Mouse (Mus musculus) embryonic facial prominence, embryonic 12.5 days (tissue): ENCODE results near the gene Krtap22-2. TPM values are rescaled to one million over a fixed set of nuclear protein-coding genes. Genes with fewer than 3 reads are reported as not detected.
"Not testable (repeated sequence)": the region's sequence is repeated elsewhere in the genome, so short reads cannot be mapped to it uniquely, and the experiment has no call there.

Experiments
- ATAC-seq: fragments of 200-750 bp; cut with Nextera tagmentation; 2 replicates; pipeline ENCODE4 v1.8.0; 2017; ENCODE audit not compliant: insufficient number of reproducible peaks, insufficient read depth, low FRiP score, low TSS enrichment
- H3K27ac ChIP-seq: fragments of 300-500 bp; sonication (generic); 2 replicates; pipeline ENCODE4 v1.5.1; 2016; ENCODE audit warnings: mild to moderate bottlenecking
- H3K27me3 ChIP-seq: fragments of 300-500 bp; sonication (generic); 2 replicates; pipeline ENCODE4 v1.6.1; 2016; ENCODE audit warnings: mild to moderate bottlenecking, moderate library complexity
- H3K36me3 ChIP-seq: fragments of 300-500 bp; sonication (generic); 2 replicates; pipeline ENCODE4 v1.6.1; 2016; ENCODE audit warnings: mild to moderate bottlenecking
- H3K4me1 ChIP-seq: fragments of 300-500 bp; sonication (generic); 2 replicates; pipeline ENCODE4 v1.6.1; 2016
- H3K4me2 ChIP-seq: fragments of 300-500 bp; sonication (generic); replicated peaks from 2 replicates; pipeline ENCODE4 v1.6.1; 2016; ENCODE audit warnings: mild to moderate bottlenecking, moderate library complexity
- H3K4me3 ChIP-seq: fragments of 300-500 bp; sonication (generic); 2 replicates; pipeline ENCODE4 v1.5.1; 2016; ENCODE audit warnings: mild to moderate bottlenecking
- H3K9ac ChIP-seq: fragments of 300-500 bp; sonication (generic); 2 replicates; pipeline ENCODE4 v1.6.1; 2016; ENCODE audit warnings: mild to moderate bottlenecking, moderate library complexity
- H3K9me3 ChIP-seq: fragments of 300-500 bp; sonication (generic); 2 replicates; pipeline ENCODE4 v1.6.1; 2016; ENCODE audit warnings: mild to moderate bottlenecking, moderate library complexity
- WGBS: fragments of 180-500 bp; shearing (Covaris S2); methylation state at CpG from one replicate; pipeline ENCODE4 v1.1.7; 2016; 5-methylcytosine and 5-hydroxymethylcytosine counted together
- polyA plus RNA-seq: library from polyadenylated mRNA; unstranded; fragments of >200 nt; fragmentation: Nextera tagmentation; extraction: Ambion mirVana; gene quantifications from 2 replicates; pipeline ENCODE4 v1.2.1, GENCODE M21; 2016

The Krtap22-2 gene
- not detected in 2 replicates for polyA plus RNA-seq

GRCm38 (mm10) chr16:89010659-89011058, at the start of gene Krtap22-2:
Krtap22-2 (minus strand) TSS chr16:89010759.
- 81% methylated on average over 5 of the region's 5 CpGs for WGBS
- no peak for ATAC-seq
- H3K4me3 ChIP-seq: no peak within 1 kb of the TSS

GRCm38 (mm10) chr16:89047783-89048182, 37.2 kb upstream of the Krtap22-2 start, which contains the start of gene Krtap6-5:
Krtap6-5 (minus strand) TSS chr16:89047883.
- ATAC-seq: no peak

More at GRCm38 (mm10) chr16:89010659-89011058, at the start of gene Krtap22-2:
- Histone ChIP-seq H3K27me3 (no peaks in the 10 kb centered on the region), H3K9ac (no peak within 1 kb of the TSS), H3K36me3 (no peaks in the 10 kb centered on the region), H3K27ac (no peak within 1 kb of the TSS), H3K9me3 (no peaks in the 10 kb centered on the region), H3K4me2 (no peak within 1 kb of the TSS), H3K4me1 (no peaks in the 10 kb centered on the region)

DNA sequence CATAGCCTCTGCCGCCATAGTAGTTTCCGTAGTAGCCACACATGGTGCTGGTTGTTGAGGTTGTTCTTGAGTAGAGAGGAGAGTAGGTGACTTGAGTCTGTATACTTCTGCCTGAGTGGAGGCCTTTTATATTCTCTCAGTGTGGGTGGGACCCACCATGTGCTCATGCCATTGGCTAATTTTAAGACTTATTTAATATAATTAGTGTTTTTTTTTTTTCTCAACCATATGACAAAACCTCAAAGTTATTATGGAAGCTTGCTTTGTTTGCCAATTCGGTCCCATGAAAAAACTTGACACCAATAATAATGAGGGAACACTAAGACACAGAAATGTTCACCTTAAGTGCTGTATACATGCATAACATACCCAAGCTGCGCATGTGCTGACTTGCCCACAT, 30.8 kb upstream of the Krtap22-2 start, which contains the start of gene Gm10228:
TSS of gene Gm10228 (minus strand) at position 101 of the 400 bp plus-strand sequence.
- H3K9me3 ChIP-seq, H3K4me2 ChIP-seq, H3K4me3 ChIP-seq, H3K4me1 ChIP-seq, ATAC-seq, H3K36me3 ChIP-seq, H3K9ac ChIP-seq, H3K27ac ChIP-seq, H3K27me3 ChIP-seq: not testable (repeated sequence)
- 92% methylated on average over 2 of the region's 4 CpGs for WGBS

More at GRCm38 (mm10) chr16:89047783-89048182, 37.2 kb upstream of the Krtap22-2 start, which contains the start of gene Krtap6-5:
- Histone ChIP-seq H3K27me3 (no peaks in the 10 kb centered on the region), H3K27ac (no peak within 1 kb of the TSS), H3K4me3 (no peak within 1 kb of the TSS), H3K9ac (no peak within 1 kb of the TSS), H3K4me2 (no peak within 1 kb of the TSS), H3K36me3 (no peaks in the 10 kb centered on the region), H3K9me3 (no peaks in the 10 kb centered on the region), H3K4me1 (no peaks in the 10 kb centered on the region)
- 92% methylated on average over 3 of the region's 3 CpGs for WGBS

GRCm38 (mm10) chr16:89031399-89031798, 20.8 kb upstream of the Krtap22-2 start, which contains the start of gene Krtap6-1:
Krtap6-1 (plus strand) TSS chr16:89031699.
- not testable (repeated sequence) for H3K9me3 ChIP-seq, H3K9ac ChIP-seq, H3K27ac ChIP-seq, H3K27me3 ChIP-seq, H3K4me2 ChIP-seq, H3K4me1 ChIP-seq, H3K4me3 ChIP-seq, H3K36me3 ChIP-seq, ATAC-seq
- WGBS: 91% methylated on average over 3 of the region's 3 CpGs

DNA sequence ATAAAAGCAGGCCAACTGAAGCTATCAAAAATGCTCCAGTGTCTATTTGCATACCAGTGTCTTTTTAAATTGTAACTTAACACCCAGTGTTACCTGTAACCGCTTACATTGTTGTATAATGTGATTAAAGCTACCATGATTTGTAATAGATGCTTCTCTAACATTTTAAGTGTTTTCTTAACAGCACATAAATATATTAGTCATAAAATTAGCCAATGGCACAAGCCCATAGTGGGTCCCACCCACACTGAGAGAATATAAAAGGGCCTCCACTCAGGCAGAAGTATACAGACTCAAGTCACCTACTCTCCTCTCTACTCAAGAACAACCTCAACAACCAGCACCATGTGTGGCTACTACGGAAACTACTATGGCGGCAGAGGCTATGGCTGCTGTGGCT, 4.4 kb upstream of the Krtap22-2 start, which contains the start of gene Gm10229:
TSS of gene Gm10229 (plus strand) at position 301 of the 400 bp plus-strand sequence.
- 96% methylated on average over 3 of the region's 3 CpGs for WGBS

DNA sequence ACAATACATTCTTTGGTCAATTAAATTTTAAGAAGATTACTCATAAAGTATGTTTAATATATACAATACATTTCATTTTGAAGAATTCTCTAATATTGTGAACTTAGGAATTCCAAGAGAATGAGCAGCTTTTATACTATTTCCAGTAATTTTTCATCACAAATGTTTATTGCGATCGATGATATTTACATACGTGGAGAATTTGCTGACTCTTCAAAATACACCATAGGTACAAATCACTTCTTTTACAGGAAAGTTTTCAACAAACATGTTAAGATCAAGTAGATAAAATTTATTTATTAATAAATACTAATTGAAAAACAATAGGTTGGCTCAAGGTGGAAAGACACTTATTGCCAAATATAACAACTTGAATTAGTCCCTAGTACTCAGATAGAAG, 3.4 kb upstream of the Krtap22-2 start:
- no peak overlapping the region for H3K4me3 ChIP-seq
- H3K36me3 ChIP-seq: no peaks in the 10 kb centered on the region
- H3K9me3 ChIP-seq: no peaks in the 10 kb centered on the region
- no peak overlapping the region for H3K9ac ChIP-seq
- no peaks in the 10 kb centered on the region for H3K4me1 ChIP-seq
- 95% methylated on average over 3 of the region's 3 CpGs for WGBS
- ATAC-seq: no peak
- H3K27ac ChIP-seq: no peak overlapping the region
- H3K4me2 ChIP-seq: no peak overlapping the region
- no peaks in the 10 kb centered on the region for H3K27me3 ChIP-seq

More for the DNA sequence above, 4.4 kb upstream of the Krtap22-2 start, which contains the start of gene Gm10229:
- not testable (repeated sequence) for ATAC-seq, H3K4me2 ChIP-seq, H3K27me3 ChIP-seq, H3K4me3 ChIP-seq, H3K9ac ChIP-seq, H3K9me3 ChIP-seq, H3K27ac ChIP-seq, H3K36me3 ChIP-seq, H3K4me1 ChIP-seq

GRCm38 (mm10) chr16:88962773-88963172, 47.8 kb downstream of the Krtap22-2 start, which contains the start of gene Krtap16-3:
Krtap16-3 (minus strand) TSS chr16:88962873.
- Histone ChIP-seq H3K9ac (no peak within 1 kb of the TSS), H3K4me3 (no peak within 1 kb of the TSS), H3K27ac (no peak within 1 kb of the TSS), H3K36me3 (no peaks in the 10 kb centered on the region), H3K4me1 (no peaks in the 10 kb centered on the region), H3K9me3 (no peaks in the 10 kb centered on the region), H3K27me3 (no peaks in the 10 kb centered on the region), H3K4me2 (no peak within 1 kb of the TSS)
- ATAC-seq: no peak
- 90% methylated on average over 7 of the region's 7 CpGs for WGBS

Other genes starting within 250 kb of the Krtap22-2 start
- gene 2310057N15Rik, start 236.6 kb downstream of the Krtap22-2 start, polyA plus RNA-seq: not detected in 2 replicates
- not detected in 2 replicates for gene Gm5965, start 232.9 kb downstream of the Krtap22-2 start, polyA plus RNA-seq
- gene Gm20741, start 198.5 kb downstream of the Krtap22-2 start, polyA plus RNA-seq: not detected in 2 replicates
- gene Krtap15, start 190.5 kb downstream of the Krtap22-2 start, polyA plus RNA-seq: not detected in 2 replicates
- not detected in 2 replicates for gene Krtap14, start 184.6 kb downstream of the Krtap22-2 start, polyA plus RNA-seq
- gene Krtap19-1, start 141.3 kb downstream of the Krtap22-2 start, polyA plus RNA-seq: not detected in 2 replicates
- gene Krtap19-2, start 136.5 kb downstream of the Krtap22-2 start, polyA plus RNA-seq: not detected in 2 replicates
- gene Krtap19-3, start 132.7 kb downstream of the Krtap22-2 start, polyA plus RNA-seq: not detected in 2 replicates
- gene Krtap19-4, start 125.7 kb downstream of the Krtap22-2 start, polyA plus RNA-seq: not detected in 2 replicates
- gene Krtap19-5, start 114.3 kb downstream of the Krtap22-2 start, polyA plus RNA-seq: not detected in 2 replicates
- not detected in 2 replicates for gene Krtap19-9b, start 78.5 kb downstream of the Krtap22-2 start, polyA plus RNA-seq
- not detected in 2 replicates for gene Krtap16-3, start 47.9 kb downstream of the Krtap22-2 start, polyA plus RNA-seq
- gene Gm10229, start 4.5 kb upstream of the Krtap22-2 start, polyA plus RNA-seq: not detected in 2 replicates
- not detected in 2 replicates for gene Krtap6-1, start 20.9 kb upstream of the Krtap22-2 start, polyA plus RNA-seq
- not detected in 2 replicates for gene Gm10228, start 30.7 kb upstream of the Krtap22-2 start, polyA plus RNA-seq
- not detected in 2 replicates for gene Krtap6-5, start 37.1 kb upstream of the Krtap22-2 start, polyA plus RNA-seq
- gene 1110025L11Rik, start 53.2 kb upstream of the Krtap22-2 start, polyA plus RNA-seq: not detected in 2 replicates
- gene Krtap6-3, start 73.3 kb upstream of the Krtap22-2 start, polyA plus RNA-seq: not detected in 2 replicates
- gene Gm6358, start 130.1 kb upstream of the Krtap22-2 start, polyA plus RNA-seq: not detected in 2 replicates
- gene Gm10061, start 140.3 kb upstream of the Krtap22-2 start, polyA plus RNA-seq: not detected in 2 replicates
- not detected in 2 replicates for gene Gm9789, start 147.2 kb upstream of the Krtap22-2 start, polyA plus RNA-seq
- gene Gm7735, start 158.7 kb upstream of the Krtap22-2 start, polyA plus RNA-seq: not detected in 2 replicates
- gene 1110057P08Rik, start 164.0 kb upstream of the Krtap22-2 start, polyA plus RNA-seq: not detected in 2 replicates
- not detected in 2 replicates for gene Krtap20-2, start 195.1 kb upstream of the Krtap22-2 start, polyA plus RNA-seq